Mouse (Mus musculus) adrenal gland, postnatal 36 days (tissue): ENCODE data around the gene Efcab2. TPM values are rescaled to one million over a fixed set of nuclear protein-coding genes. Genes with fewer than 3 reads are reported as not detected.

ENCODE experiments used
- microRNA-seq: library from miRNA; unstranded; fragments of <30 nt; microRNA quantifications from one replicate; pipeline ENCODE4 v1.2.0, GENCODE M21; 2021
- total RNA-seq, 2 experiments: library from RNA; stranded (reverse); gene quantifications; 2 replicates each; pipeline ENCODE4 v1.2.3; 2021

The Efcab2 gene
- total RNA-seq, 2 experiments from 2014 or later = 2.1 to 3.2 TPM

Small RNAs within 50 kb of the gene (microRNA-seq; reads per million reads assigned to microRNA genes)
- not detected for gene Gm27458

Other genes with a start within 250 kb of the Efcab2 start
- gene Desi2, start 218.7 kb upstream of the Efcab2 start, total RNA-seq = 10 to 100 TPM; 22.5 to 25.7 TPM
- gene Cox20, start 87.0 kb upstream of the Efcab2 start, total RNA-seq = 100 to 1,000 TPM in 1 of 2 experiments, 10 to 100 TPM in 1; 79.2 to 103 TPM
- gene Hnrnpu, start 68.3 kb upstream of the Efcab2 start, total RNA-seq = 100 to 1,000 TPM; 340 to 387 TPM
- 1 to 10 TPM; 1.4 to 2.5 TPM for gene Kif26b, start 123.0 kb downstream of the Efcab2 start, total RNA-seq